Mouse (Mus musculus) gonadal fat pad, adult 2 months (tissue): ENCODE data around the gene Tor2a. TPM values are rescaled to one million over a fixed set of nuclear protein-coding genes. Genes with fewer than 3 reads are reported as not detected.
A peak's percentile ranks its signal among the peaks of the same experiment; 100 is the strongest.

ENCODE experiments used
- DNase-seq: peaks from one replicate; pipeline ENCODE4 v3.0.0-alpha.2; 2012; ENCODE audit warnings: low read depth
- polyA plus RNA-seq: library from polyadenylated mRNA; depleted of rRNA; stranded (reverse); fragments of >200 nt; gene quantifications from 2 replicates; pipeline ENCODE4 v1.2.3, GENCODE M21; 2012; rRNA removed

Gene Tor2a
- 67.5 and 71.1 TPM in 2 replicates for polyA plus RNA-seq

DNA sequence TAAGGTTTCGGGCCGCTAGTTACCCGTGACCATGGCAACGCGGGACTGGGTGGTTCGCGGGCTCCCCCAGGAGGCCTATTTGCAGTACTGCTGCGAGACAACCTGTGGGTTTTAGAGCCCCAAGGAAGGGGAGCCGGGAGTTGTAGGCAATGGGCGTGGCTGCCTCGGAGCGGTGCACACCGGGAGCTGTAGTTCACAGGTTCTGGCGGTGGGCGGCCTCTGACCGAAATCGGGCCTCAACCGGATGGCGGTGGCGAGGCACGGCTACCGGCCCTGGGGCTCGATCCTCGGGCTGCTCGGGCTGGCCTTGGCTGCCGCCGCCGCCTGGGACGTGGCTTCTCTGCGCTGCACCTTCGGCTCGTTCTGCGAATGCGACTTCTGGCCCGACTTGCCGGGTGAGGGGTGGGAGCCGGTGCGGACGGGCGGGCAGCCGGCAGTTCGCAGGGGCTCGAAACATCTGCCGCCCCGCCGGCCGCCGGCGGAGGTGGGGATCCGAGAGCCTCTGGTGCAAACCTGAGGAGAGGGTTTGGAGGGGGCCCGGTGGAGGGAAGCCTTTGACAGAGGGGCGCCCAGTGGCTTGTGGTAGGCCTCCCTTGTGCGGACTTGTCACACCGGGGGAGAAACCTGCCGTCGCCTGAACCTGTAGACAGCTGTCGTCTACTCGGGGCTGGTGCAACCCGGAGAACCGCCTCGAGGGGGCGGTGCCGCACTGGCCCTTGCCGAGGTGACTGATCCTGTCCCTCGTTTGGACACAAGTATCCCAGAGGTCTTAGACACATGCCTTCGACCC lies at the start of gene Tor2a:
Gene Tor2a, plus strand, starts transcription at position 179 of the 790 bp plus-strand sequence.
- DNase-seq: peak; percentile 68

DNA sequence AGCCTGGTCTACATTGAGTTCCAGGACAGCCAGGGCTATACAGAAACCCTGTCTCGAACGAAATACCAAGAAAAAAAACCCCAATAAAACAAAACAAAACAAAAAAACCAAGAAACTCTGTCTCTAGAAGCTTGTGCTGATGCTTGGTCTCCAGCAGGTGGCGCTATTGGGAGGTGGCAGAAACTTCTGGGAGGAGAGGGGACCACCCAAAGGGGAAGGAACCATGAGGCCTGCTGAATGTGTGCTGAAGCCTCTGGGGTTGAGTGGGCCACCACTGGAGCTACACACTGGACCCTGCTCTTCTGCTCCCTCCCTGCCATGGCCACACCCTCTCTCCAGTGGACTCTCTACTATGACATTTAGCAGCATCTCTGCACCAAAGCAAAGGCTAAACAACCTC lies 48.4 kb upstream of the Tor2a start:
- DNase-seq: no peak

DNA sequence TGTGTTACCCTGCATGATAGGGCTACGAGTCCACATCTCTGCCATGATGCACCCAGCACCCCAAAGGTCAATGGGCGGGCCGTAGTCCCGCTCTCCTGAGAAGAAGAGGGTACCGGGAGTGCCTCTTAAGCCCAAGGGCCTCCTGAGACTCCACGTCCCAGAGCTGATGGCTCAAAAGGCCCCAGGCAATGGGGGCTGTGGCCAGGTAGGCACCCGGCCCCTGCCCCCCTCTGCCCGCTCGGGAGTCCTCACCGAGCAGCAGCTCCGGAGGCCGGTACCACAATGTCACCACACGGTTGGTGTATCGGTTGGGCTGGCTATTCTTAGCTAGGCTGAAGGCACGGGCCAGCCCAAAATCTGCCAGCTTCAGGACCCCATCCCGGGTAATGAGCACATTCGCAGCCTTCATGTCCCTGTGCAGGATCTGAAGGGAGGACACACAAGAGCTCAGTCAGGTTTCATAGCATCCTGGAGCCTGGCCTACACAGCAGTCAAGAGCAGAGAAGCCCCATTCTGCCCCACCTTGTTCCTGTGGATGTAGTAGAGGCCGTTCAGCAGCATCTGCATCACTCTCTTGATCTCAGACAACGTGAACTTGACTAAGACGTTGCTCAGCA lies 47.4 kb upstream of the Tor2a start:
- no peak for DNase-seq

DNA sequence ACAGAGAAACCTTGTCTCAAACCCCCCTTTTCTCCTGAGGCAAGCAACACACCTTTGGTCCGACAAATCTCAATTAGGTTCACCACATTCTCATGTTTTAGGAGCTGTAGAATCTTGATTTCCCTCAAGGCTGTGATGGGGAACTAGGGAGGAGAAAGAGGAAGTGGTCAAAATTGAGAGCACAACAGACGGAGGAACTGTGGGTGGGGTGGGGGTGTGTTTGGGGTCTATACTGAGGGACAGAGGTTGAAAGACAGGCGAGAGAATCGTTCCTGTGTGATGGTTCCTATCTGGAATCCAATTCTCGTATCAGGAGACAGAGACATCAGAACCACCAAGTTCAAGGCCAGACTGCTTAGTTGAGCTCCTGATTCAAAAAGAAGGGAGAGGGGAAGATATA lies 46.6 kb upstream of the Tor2a start:
- DNase-seq: no peak

DNA sequence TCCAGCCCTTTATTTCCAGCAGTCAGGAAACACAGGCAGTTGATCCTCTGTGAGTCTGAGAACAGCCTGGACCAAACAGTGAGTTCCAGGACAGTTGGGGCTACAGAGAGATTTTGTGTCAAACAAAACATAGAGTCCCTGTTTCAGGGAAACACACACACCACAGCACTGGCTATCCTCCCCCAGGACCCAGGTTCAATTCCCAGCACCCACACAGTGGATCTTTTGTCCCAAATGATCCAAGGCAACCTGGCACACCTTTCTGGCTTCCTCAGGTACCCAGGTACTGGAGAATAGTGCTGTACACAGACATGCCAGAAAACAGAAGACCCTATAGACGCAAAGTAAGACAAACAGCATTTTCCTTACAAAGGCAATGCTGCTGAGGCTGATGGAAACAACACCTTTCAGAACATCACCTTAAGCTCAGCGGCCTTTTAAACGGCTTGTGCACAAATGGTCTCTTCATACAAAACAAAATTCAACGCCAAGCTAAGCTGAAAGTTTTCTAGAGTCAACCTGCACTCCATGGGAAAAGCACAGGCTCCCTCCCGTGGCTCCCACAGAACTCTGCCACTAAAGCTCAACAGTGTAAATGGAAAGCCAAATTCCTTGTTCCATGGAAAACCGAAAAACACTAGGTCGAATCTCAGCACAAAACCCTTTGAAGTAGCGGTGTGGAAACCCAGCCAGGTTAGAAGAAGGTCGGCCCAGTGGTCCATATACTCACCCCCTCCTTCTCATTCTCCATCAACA lies 45.6 kb upstream of the Tor2a start:
- DNase-seq: no peak

DNA sequence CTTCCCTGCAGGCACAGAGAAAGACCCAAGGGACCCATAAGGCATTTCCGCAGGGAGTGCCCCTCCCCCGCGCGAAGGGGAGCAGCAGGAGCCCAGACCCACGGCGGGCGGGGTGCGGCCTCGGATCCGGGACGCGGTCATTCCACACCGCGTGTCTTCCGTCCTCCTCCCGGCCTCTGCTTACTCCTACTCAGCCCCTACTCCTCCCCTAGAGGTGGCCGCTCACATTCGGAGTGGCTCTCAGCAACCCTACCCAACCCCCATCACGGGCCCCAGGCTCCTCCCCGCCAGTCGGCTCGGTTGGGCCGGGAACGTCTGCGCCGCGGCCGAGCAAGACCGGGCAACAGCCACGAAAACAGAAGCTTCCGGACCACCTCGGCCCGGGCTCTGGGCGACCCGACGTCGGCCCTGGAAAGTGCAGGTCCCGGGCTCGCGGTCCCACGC lies 44.9 kb upstream of the Tor2a start:
- no peak for DNase-seq

DNA sequence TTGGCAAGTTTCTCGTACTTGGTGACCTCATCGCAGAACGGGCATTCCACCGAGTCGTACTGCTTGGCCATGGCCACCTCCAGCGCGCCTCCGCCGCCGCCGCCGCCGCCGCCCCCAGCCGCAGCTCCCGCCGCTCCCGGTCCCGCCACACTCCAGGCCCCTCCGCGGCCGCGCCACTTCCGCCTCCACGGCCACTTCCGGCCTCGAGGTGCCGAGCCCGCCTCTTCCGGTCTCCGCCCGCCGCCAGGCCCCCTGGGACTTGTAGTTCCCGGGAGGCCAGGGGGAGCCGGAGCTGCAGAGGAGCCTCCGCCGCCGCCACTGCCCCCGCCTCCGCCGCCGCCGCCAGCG lies 44.5 kb upstream of the Tor2a start:
- DNase-seq: no peak

DNA sequence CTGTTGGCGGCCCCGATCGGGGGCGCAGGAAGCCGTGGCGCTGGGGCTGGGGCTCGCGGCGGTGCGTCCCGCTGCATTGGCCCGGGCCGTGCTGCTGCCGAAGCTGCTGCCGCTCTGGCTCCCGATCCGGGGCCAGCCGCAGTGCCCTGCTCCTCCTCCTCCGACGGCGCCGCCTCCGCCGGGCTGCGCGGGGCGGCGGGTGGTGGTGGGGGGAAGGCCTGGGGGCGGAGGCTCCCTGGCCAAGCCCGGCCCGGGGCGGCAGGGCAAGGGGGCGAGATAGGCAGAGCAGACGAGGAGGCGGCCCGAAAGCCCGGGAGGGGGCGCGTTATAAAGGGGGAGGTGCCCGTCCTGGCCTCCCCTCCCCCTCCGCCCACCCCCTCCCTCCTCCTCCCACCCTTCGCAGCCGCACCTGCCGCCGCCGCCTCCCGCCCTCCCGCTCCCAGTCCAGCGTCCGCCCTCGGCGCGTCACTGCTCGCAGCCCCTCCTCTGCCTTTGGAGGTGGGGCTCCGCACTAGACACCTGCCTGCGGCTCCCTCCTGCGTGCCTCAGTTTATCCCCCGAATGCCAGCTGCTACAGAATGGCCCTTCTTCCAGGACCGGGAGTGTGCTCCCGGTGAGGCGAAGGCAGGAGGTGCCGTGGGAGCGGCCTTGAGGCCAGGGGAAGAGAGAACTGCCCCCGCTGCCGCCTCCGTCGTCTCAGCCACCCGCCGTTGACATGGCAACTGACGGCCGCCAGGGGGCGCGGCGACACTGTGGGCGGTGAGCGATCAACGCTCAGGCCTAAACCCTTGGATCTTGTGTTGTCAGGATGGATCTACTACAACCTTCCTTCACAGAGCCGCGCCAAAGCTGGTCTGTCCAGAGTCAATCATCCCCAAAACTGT lies 43.9 kb upstream of the Tor2a start, which contains the start of gene Cdk9:
Gene Cdk9, minus strand, starts transcription at position 143 of the 884 bp plus-strand sequence.
- DNase-seq: no peak

DNA sequence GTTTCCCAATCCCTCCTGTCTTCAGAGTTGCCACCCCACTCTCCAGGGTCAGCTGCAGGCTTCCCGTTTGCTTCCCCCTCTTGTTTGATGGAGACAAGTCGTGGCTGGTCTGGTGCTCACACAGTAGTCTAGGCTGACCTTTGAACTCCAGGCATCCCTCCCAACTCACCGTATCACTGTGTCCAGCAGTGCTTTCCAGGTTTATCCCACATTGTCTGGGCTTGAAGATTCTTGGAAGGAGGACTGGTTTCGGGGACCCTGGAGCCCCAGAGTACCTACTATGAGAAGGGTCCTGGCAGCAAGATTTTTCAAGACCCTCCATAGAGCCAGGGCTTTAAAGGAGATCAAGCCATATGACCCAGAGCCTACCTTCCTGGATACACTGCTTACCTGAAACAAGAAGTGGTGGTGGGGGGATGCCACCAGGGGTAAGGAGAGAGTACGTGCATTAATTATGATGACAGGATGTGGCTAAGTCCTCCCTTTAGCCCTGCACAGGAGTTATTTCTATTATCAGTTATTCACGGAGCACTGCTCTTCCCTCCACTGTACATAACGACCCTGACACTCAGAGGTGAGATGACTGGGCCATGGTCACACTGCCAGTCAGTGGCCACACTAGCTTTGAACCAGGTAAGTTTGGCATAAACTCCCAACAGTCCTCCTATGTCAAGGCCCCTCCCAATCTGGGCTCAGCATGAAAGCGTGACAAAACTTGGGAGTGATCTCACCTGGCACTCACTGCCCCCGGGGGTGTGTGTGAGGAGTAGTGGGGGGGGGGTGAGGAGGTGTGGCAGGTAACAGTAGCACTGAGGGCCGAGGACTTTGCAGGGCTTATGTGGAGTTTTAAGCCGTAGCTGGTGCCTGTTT lies 42.7 kb upstream of the Tor2a start:
- no peak for DNase-seq

DNA sequence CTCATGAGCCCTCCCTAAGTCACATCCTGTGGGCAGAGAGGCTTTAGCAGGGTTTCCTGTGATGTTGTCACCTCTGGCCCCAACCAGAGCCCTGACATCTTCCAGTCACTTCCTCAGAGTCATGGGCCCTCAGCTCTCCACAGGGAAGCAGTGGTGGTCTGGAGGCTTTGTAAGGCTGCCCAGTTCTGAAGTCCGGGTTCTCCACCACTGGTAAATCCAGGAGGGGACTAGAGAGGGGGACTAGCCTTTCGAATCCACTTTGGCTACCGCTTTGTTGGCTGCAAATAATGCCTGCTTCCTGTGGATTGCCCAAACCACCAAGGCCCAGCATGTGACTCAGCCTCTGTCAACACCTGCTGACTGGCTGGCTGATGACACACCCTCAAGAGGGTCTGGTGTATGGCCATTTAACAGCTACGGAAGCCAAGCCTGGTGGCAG lies 42.0 kb upstream of the Tor2a start:
- DNase-seq: no peak

DNA sequence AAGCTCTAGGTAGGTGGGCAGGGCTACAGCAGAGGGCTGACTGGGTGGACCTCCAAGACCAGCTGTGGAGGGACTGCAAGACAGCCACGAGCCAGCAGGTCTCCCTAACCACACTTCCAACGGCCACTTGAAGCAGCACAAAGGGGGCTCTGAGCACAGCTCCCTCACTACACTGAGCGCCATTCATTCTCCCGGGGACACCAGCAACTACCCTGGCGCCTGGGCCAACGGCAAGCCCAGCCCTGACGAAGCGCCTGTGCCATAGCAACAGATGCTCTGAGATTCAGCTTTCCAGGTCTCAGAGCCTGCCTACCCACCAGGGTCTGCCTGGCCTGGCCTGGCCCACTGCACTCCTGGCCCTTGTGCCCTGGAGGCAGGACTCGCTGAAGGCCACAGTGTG lies 38.3 kb upstream of the Tor2a start:
- no peak for DNase-seq

DNA sequence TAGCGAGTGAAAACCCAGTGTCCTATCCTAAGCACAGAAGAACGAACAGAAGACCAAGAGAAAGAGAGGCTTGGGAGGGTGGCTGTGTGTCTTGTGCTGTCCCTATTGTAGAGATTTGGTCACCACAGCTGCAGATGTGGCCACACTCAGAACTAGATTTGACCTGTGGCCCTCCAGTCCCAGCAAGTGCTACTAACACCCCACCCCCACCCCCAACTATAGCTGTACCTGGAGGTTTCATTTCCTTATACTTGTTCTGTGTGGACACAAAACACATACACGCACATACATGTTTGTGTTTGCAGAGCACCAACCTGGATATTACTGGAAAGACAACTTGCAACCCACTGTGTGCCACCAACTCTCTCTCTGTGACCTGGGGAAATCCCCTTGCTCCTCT lies 37.0 kb upstream of the Tor2a start:
- no peak for DNase-seq

DNA sequence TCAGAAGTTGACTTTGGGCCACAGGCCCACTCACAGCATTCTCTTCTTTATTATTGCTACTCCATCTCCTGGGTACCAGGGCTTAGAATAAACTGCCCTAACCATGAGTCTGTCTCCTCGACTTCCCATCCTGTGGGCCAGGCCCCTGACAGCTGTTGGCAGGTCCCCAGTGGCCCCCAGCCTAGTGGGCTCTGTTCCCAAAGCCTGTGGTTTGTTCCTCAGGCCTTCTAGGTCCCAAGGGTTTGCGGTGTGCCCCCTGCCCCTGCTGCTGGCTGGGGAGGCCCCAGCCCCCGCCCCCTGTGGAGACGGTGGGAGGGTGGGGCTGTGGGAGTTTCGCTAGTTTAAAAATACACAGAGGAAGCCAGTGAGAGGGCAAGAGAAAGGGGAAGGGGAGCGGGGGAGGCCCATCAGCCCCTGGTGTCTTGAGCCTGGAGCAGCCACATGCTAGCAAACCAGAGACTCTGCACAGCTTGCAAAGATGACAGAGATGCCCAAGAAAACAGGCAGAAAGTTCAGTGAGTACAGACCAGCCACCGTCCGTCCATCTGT lies 36.3 kb upstream of the Tor2a start, which contains the start of gene Sh2d3c:
Gene Sh2d3c, plus strand, starts transcription at position 375 of the 549 bp plus-strand sequence.
- DNase-seq: no peak

DNA sequence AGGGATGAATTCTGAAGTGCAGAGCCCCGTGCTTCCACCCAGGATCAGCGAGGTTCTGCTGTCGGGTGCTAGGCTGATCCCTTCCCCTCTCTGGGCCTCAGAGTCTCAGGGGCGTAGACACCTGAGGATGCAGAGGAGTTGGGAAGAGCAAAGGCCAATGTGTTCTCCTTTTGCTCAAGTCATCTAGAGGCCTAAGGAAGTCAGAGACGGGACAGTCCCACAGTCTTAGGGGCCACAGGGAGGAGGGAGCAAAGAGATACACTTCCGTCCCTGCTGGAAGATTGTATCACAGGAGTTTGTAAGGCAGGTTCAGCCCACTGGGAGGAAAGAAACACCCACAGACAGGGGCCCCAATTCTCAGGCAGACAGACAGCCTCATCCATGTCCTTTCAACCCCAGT lies 35.0 kb upstream of the Tor2a start:
- no peak for DNase-seq

DNA sequence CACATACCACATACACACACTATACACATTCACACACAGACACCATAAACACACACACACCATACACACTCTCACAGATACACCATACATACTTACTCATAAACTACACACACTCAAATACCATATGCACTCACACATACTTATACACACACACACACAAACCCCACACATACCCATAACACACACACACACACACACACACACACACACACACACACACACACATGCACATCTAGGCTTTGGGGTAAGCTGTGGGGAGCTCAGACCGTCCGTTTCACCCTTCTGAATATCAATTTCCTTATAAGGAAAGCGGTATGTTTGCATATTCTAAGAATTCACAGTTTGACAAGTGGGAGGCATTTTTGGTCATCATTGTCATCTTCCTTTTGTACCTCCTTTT lies 34.5 kb upstream of the Tor2a start:
- no peak for DNase-seq

DNA sequence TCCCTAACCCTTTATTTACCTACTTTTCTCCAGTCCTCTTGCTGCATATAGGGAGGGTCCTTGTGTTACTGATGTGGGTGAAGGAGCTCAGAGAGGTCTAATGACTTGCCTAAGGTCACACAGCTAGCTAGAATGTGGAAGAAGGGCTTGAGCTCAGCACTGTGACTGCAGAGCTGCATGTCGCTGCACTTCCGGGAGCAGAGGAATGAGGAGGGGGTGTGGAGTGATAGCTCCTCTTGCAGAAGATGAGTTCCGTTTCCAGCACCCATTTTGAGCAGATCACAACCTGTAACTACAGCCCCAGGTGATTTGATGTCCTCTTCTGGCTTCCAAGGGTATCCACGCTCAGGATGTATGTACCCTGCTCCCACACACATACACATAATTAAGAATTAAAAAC lies 32.9 kb upstream of the Tor2a start:
- DNase-seq: no peak

DNA sequence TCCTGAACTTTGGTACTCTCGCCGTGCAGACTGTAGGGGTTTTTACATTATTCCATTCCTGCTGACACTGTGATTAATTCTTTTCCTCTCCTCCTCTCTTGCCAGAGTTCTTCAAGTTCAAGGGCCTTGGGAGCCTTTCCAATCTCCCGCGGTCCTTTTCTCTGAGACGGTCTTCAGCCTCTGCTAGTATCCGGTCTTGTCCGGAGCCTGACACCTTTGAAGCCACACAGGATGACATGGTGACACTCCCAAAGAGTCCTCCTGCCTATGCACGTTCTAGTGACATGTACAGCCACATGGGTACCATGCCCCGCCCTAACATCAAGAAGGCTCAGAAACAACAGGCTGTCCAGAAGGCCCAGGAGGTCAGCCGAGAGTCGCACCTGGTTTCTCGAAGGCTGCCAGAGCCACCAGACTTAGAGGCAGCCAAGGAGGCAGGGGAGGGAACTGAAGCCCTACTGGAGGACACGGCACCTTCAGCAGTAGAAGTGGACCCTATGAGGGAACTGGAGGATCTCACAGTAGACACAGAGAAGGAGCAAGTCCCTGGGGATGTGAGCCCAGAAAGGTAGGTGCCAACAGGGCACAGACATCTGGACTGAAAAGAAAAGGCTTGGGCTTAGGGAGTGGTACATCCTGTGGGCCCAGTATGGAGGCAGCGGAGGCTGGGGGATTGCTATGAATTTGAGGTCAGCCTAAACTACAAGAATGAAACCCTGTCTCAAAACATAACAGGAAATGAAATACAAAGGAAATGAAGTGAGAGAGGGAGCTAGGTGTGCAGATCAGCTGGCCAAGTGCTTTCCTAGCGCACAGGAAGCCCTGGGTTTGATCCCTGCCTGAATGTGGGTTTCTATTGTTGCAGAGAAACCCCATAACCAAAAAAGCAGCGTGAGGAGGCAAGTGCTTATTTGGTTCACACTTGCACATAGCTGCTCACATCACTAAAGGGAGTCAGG lies 31.9 kb upstream of the Tor2a start:
- no peak for DNase-seq

DNA sequence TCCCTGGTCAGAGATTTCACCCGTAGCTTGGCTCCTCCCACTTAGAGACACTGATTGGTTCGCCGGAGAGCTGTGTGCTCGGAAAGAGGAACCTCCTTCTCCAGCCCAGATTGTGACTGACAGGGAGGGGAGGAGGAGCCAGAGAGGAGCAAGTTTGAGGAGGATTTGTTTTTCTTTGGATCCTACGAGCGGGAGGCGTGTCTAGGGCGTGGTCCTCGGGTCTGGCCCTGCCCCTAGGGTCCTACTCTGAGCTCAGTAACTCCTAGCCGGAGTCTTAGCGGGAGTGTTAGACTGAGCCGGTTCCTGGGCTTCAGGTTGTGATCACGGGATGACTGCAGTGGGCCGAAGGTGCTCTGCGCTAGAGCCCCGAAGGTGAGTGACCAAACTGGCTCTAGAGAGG lies 29.6 kb upstream of the Tor2a start:
- peak; percentile 69 for DNase-seq

DNA sequence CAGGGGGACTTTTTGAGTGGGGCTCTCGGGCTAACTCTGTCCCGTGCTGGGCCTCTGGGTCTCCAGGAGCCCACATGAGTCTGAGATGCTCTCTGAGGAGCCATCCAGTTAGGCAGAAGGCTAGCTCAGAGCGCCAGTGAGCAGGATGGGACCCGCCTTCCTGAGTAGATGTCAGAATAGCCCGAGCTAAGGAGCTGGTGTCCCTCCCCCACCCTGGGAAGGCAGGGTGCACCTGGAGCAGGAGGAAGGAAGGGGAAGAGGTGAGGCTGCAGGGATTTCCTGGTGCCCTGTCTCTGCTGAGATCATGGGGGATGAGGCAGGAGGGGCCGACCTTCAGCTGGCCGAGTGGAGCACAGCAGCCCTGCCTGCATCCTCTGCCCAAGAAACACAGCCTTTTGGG lies 28.6 kb upstream of the Tor2a start:
- no peak for DNase-seq
